Mouse (Mus musculus) spleen, embryonic (tissue): ENCODE data around the gene Klhl35.

Experiments
- CTCF ChIA-PET: fragments of 350-600 bp; sonication (Branson Sonifier 250); formaldehyde crosslinking; loops from one replicate; lab custom pipeline; 2022; lab: Charles Lee

Gene Klhl35

GRCm38 (mm10) chr7:99450703-99451102, 15.1 kb upstream of the Klhl35 start:
- CTCF ChIA-PET, result interaction anchor here (0.9 to 1.3 kb wide), 2 partner anchors 13 to 75 kb away, joined by 3 read pairs; no protein-coding TSS in a partner anchor

- CTCF ChIA-PET, result interaction anchor here (0.7 kb wide), 1 partner anchor 661 kb away, joined by 3 read pairs; no protein-coding TSS in a partner anchor
Observed at GRCm38 (mm10) chr7:99452859-99453258, 12.9 kb upstream of the Klhl35 start.

- CTCF ChIA-PET, result no interaction called here
Observed at GRCm38 (mm10) chr7:99454044-99454443, 11.8 kb upstream of the Klhl35 start.

- CTCF ChIA-PET, result no interaction called here
Observed at GRCm38 (mm10) chr7:99458849-99459248, 7.0 kb upstream of the Klhl35 start.

GRCm38 (mm10) chr7:99459888-99460652, 5.7 kb upstream of the Klhl35 start:
- CTCF ChIA-PET, result interaction anchor here (0.8 kb wide), 1 partner anchor 49 kb away, joined by 6 read pairs; no protein-coding TSS in a partner anchor

- CTCF ChIA-PET, result interaction anchor here (0.6 kb wide), 2 partner anchors 14 to 500 kb away, joined by 5 to 9 read pairs; no protein-coding TSS in a partner anchor
Observed at GRCm38 (mm10) chr7:99463120-99463519, 2.7 kb upstream of the Klhl35 start.

- CTCF ChIA-PET, result no interaction called here
Observed at GRCm38 (mm10) chr7:99467916-99468282, 2.1 kb downstream of the Klhl35 start.

- CTCF ChIA-PET, result no interaction called here
Observed at GRCm38 (mm10) chr7:99468283-99469132, 2.7 kb downstream of the Klhl35 start.

- CTCF ChIA-PET, result no interaction called here
Observed at GRCm38 (mm10) chr7:99469680-99470405, 4.0 kb downstream of the Klhl35 start.

GRCm38 (mm10) chr7:99471578-99471977, 5.8 kb downstream of the Klhl35 start:
- CTCF ChIA-PET, result no interaction called here

- CTCF ChIA-PET, result no interaction called here
Observed at GRCm38 (mm10) chr7:99473638-99474407, 8.0 kb downstream of the Klhl35 start.

- CTCF ChIA-PET, result no interaction called here
Observed at GRCm38 (mm10) chr7:99474836-99475561, 9.2 kb downstream of the Klhl35 start.

- CTCF ChIA-PET, result no interaction called here
Observed at GRCm38 (mm10) chr7:99475562-99475911, 9.7 kb downstream of the Klhl35 start.

- CTCF ChIA-PET, result interaction anchor here (0.7 kb wide), 1 partner anchor 150 kb away, joined by 3 read pairs; no protein-coding TSS in a partner anchor
Observed at GRCm38 (mm10) chr7:99476558-99477114, 10.8 kb downstream of the Klhl35 start.

- CTCF ChIA-PET, result no interaction called here
Observed at GRCm38 (mm10) chr7:99477235-99477634, 11.4 kb downstream of the Klhl35 start.

- CTCF ChIA-PET, result interaction anchor here (0.7 kb wide), 1 partner anchor 73 kb away, joined by 3 read pairs; no protein-coding TSS in a partner anchor
Observed at GRCm38 (mm10) chr7:99482637-99483036, 16.8 kb downstream of the Klhl35 start.

GRCm38 (mm10) chr7:99483271-99483923, 17.6 kb downstream of the Klhl35 start, which contains the start of gene Rps3:
Gene Rps3 (minus strand): TSS chr7:99483738.
- CTCF ChIA-PET, result no interaction called here

GRCm38 (mm10) chr7:99483924-99484319, 18.1 kb downstream of the Klhl35 start:
- CTCF ChIA-PET, result no interaction called here

GRCm38 (mm10) chr7:99484679-99485078, 18.9 kb downstream of the Klhl35 start:
- CTCF ChIA-PET, result no interaction called here
